Mouse (Mus musculus): ENCODE measurements around the gene Foxe1. TPM values are rescaled to one million over a fixed set of nuclear protein-coding genes. Genes with fewer than 3 reads are reported as not detected.
A peak's percentile ranks its signal among the peaks of the same experiment; 100 is the strongest.

Gene Foxe1
- polyA plus RNA-seq, 1 experiment from 2014 or later, result not detected

DNA sequence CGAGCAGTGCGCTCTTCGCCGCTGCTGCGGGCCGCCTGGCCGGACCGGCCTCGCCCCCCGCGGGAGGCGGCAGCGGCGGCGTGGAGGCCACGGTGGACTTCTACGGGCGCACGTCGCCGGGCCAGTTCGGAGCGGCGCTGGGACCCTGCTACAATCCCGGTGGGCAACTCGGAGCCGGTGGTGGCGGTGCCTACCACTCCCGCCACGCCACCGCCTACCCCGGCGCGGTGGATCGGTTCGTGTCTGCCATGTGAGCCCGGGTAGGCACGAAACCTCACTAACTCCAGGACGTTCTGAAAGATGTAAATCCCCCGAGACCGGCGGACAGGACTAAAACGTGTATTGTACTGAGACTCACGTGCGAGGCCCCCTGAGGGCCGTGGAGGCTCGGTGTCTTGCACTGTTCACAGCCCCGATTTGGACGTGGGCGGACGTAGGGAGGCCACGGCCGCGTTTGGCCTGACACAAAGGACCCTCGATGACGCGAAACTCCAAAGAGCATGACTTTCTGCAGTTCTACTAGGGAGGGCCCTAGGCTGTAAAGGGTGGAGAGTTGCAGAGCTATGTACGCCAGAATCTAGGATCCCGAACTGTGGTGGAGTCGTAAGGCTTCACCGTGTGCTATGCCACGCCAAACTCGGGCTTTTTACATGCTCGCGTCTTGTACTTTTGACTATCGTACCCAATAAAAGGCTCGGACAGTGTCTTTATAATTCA lies 1.8 kb downstream of the Foxe1 start:
- Histone ChIP-seq H3K27ac (ENCODE audit: low read length) (no peak overlapping the region), H3K9ac (ENCODE audit: low read depth, low read length) (no peak overlapping the region), H3K4me2 (ENCODE audit: low read depth, low read length) (peak overlapping the region; percentile 38; the same call in 1 of the 2 replicates), H3K27me3 (ENCODE audit: control insufficient read depth, insufficient read depth, low read depth, low read length) (peaks cover 99% of the 10 kb centered on the region), H3K9me3 (replicated peaks; ENCODE audit: control insufficient read depth, low read length) (no peaks in the 10 kb centered on the region), H3K36me3 (ENCODE audit: control insufficient read depth, insufficient read depth) (no peaks in the 10 kb centered on the region), H3K4me1 (ENCODE audit: control insufficient read depth, low read depth, low read length) (peaks cover 5% of the 10 kb centered on the region; the same call in 1 of the 2 replicates), H3K4me3 (ENCODE audit: low read depth, low read length) (peak overlapping the region; percentile 32)
- ATAC-seq (ENCODE audit: low read depth), result no peak
- WGBS (ENCODE audit: insufficient replicate concordance), result 5% methylated on average over 66 of the region's 67 CpGs

DNA sequence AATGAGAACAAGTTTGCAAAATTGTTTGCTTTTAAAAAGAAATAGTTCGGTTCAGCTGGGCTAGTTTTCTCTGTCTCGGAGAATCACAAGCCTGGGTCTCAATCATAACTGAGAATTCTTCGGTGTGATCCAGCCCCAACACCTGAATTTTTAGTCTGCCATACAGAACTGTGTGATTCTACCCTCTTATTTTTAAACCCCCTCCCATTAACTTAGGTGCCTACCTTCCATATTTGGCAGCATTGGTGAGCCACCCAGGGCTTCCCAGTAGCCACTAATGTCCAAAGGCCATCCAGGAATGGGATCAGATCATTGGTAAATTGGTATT lies 2.3 kb downstream of the Foxe1 start:
- Histone ChIP-seq H3K4me3 (ENCODE audit: low read depth, low read length) (no peak overlapping the region), H3K27me3 (ENCODE audit: control insufficient read depth, insufficient read depth, low read depth, low read length) (peaks cover 99% of the 10 kb centered on the region)
- ATAC-seq (ENCODE audit: low read depth), result no peak

DNA sequence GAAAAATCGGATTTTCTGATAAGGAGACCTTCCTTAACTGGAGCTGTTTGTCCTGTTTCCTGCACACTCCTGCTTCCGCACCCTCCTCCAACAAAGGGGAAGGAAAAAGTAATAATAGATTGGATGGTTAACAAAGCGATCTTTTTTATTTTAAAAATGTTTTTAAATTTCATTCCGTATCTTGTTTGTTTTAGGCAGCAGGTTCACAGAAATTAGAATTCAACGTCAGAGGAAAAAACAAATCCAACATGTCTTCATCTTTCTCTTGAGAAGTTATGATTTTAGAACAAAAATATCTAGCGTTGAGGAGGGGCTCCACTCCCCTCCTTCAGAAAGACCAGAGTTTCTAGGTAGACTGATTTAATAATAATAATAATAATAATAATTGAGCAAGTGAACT lies 2.8 kb downstream of the Foxe1 start:
- WGBS (ENCODE audit: insufficient replicate concordance), result 19% methylated on average over 6 of the region's 6 CpGs

More for the DNA sequence above, 2.3 kb downstream of the Foxe1 start:
- Histone ChIP-seq H3K9me3 (replicated peaks; ENCODE audit: control insufficient read depth, low read length) (no peaks in the 10 kb centered on the region), H3K4me2 (ENCODE audit: low read depth, low read length) (no peak overlapping the region), H3K36me3 (ENCODE audit: control insufficient read depth, insufficient read depth) (no peaks in the 10 kb centered on the region), H3K9ac (ENCODE audit: low read depth, low read length) (no peak overlapping the region), H3K27ac (ENCODE audit: low read length) (no peak overlapping the region), H3K4me1 (ENCODE audit: control insufficient read depth, low read depth, low read length) (peaks cover 5% of the 10 kb centered on the region; the same call in 1 of the 2 replicates)
- 17% methylated on average over 3 of the region's 3 CpGs for WGBS (ENCODE audit: insufficient replicate concordance)

DNA sequence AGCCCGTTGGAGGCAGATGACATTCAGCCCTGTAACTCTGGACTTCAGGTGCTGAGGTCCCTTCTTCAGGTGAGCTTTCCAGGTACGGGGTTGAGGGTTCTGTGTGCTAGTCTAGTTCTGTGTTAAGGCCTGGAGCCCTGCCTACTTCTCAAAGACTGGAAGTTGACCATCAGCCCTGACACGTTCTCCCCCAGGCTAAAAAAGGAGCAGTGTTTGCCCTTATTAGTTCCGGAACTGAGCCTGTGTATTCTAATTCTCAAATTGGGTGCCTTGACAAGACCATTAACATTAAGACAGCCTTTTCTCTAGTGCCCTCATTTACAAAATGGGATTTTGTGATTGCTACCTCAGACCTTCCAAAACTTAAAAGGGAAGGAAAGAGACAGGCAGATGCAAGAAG lies 3.7 kb downstream of the Foxe1 start:
- Histone ChIP-seq H3K36me3 (ENCODE audit: control insufficient read depth, insufficient read depth) (no peaks in the 10 kb centered on the region), H3K4me1 (ENCODE audit: control insufficient read depth, low read depth, low read length) (peaks cover 5% of the 10 kb centered on the region; the same call in 1 of the 2 replicates), H3K9ac (ENCODE audit: low read depth, low read length) (no peak overlapping the region), H3K9me3 (replicated peaks; ENCODE audit: control insufficient read depth, low read length) (no peaks in the 10 kb centered on the region), H3K27me3 (ENCODE audit: control insufficient read depth, insufficient read depth, low read depth, low read length) (peaks cover 98% of the 10 kb centered on the region), H3K27ac (ENCODE audit: low read length) (no peak overlapping the region), H3K4me2 (ENCODE audit: low read depth, low read length) (no peak overlapping the region), H3K4me3 (ENCODE audit: low read depth, low read length) (no peak overlapping the region)
- 5% methylated on average over 4 of the region's 4 CpGs for WGBS (ENCODE audit: insufficient replicate concordance)
- no peak for ATAC-seq (ENCODE audit: low read depth)

More for the DNA sequence above, 2.8 kb downstream of the Foxe1 start:
- peaks cover 98% of the 10 kb centered on the region for H3K27me3 ChIP-seq (ENCODE audit: control insufficient read depth, insufficient read depth, low read depth, low read length)
- no peak overlapping the region for H3K4me2 ChIP-seq (ENCODE audit: low read depth, low read length)
- no peak overlapping the region for H3K4me3 ChIP-seq (ENCODE audit: low read depth, low read length)
- H3K36me3 ChIP-seq (ENCODE audit: control insufficient read depth, insufficient read depth), result no peaks in the 10 kb centered on the region
- H3K9ac ChIP-seq (ENCODE audit: low read depth, low read length), result no peak overlapping the region
- peaks cover 5% of the 10 kb centered on the region; the same call in 1 of the 2 replicates for H3K4me1 ChIP-seq (ENCODE audit: control insufficient read depth, low read depth, low read length)
- no peak overlapping the region for H3K27ac ChIP-seq (ENCODE audit: low read length)
- H3K9me3 ChIP-seq (replicated peaks; ENCODE audit: control insufficient read depth, low read length), result no peaks in the 10 kb centered on the region
- ATAC-seq (ENCODE audit: low read depth), result no peak

DNA sequence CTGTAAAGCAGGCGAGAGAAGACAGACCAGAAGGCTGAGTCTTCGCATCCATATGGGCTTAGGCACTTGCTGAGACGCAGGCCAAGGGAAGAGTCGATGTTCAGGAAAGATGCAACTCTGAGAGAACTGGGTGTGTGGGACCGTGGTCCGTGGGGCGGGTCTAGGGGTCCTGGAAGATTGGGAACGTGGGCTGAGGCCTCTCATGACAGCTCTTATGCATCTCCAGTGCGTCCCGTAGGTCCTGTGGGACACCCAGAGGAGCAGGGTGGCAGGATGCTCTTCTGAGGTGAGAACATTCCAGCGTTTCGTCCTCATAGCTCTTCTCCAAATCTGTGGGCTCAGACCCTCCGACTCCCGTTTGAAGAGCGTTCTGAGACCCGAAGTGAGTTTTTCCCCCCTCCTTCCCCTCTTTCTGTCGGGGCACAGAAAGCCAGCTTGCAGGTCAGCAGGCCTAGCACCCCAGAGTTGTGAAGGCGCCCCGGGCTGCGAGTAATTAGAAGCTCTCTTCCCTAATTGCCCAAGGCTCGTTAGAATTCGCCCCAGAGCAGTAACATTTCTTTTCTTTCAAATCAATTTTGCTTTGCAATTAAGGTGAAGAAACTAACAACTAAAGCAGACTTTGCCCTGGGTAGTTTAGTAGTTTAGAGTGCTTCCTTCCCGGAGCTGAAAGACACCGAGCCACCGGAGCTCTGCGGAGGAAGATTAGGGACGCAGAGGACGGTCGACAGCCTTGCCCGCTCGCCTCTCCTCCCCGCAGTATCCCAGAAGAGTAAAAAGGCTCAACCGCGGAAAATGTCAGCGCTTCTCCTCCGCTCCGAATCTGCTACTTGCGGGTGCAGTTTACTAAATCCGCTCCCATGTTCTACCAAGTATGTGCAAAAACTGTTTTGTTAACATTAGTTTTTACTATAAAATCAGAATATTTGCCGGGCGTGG lies 4.4 kb downstream of the Foxe1 start:
- Histone ChIP-seq H3K27ac (ENCODE audit: low read length) (no peak overlapping the region), H3K4me1 (ENCODE audit: control insufficient read depth, low read depth, low read length) (peaks cover 5% of the 10 kb centered on the region; the same call in 1 of the 2 replicates), H3K4me3 (ENCODE audit: low read depth, low read length) (no peak overlapping the region), H3K9ac (ENCODE audit: low read depth, low read length) (no peak overlapping the region), H3K36me3 (ENCODE audit: control insufficient read depth, insufficient read depth) (no peaks in the 10 kb centered on the region), H3K4me2 (ENCODE audit: low read depth, low read length) (no peak overlapping the region), H3K27me3 (ENCODE audit: control insufficient read depth, insufficient read depth, low read depth, low read length) (peaks cover 93% of the 10 kb centered on the region), H3K9me3 (replicated peaks; ENCODE audit: control insufficient read depth, low read length) (no peaks in the 10 kb centered on the region)
- ATAC-seq (ENCODE audit: low read depth), result no peak
- 3% methylated on average over 40 of the region's 41 CpGs for WGBS (ENCODE audit: insufficient replicate concordance)

DNA sequence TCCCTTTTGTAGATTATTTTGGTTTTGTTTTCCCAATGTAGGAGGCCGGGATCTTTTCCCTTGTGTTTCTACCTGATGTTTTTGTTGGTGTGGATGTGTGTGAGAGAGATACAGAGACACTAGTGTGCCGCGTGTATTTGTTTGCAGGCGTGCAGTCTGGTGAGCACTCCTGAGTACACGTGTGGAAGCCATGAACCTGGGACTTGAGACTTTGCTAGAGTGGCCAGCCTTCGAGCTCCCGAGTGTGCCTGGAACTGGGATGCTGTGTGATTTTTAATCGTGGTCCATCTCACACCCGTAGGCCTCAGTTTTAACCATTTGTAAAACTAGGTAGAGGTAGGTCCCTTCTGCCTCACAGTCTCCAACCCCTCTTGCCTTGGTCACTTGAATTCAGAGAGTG lies 5.5 kb downstream of the Foxe1 start:
- H3K9ac ChIP-seq (ENCODE audit: low read depth, low read length), result no peak overlapping the region
- no peaks in the 10 kb centered on the region for H3K36me3 ChIP-seq (ENCODE audit: control insufficient read depth, insufficient read depth)
- no peak overlapping the region for H3K27ac ChIP-seq (ENCODE audit: low read length)
- no peaks in the 10 kb centered on the region for H3K9me3 ChIP-seq (replicated peaks; ENCODE audit: control insufficient read depth, low read length)
- H3K4me2 ChIP-seq (ENCODE audit: low read depth, low read length), result no peak overlapping the region
- H3K4me1 ChIP-seq (ENCODE audit: control insufficient read depth, low read depth, low read length), result peaks cover 5% of the 10 kb centered on the region; the same call in 1 of the 2 replicates
- H3K4me3 ChIP-seq (ENCODE audit: low read depth, low read length), result no peak overlapping the region
- ATAC-seq (ENCODE audit: low read depth), result no peak
- 17% methylated on average over 9 of the region's 9 CpGs for WGBS (ENCODE audit: insufficient replicate concordance)
- H3K27me3 ChIP-seq (ENCODE audit: control insufficient read depth, insufficient read depth, low read depth, low read length), result peaks cover 87% of the 10 kb centered on the region

DNA sequence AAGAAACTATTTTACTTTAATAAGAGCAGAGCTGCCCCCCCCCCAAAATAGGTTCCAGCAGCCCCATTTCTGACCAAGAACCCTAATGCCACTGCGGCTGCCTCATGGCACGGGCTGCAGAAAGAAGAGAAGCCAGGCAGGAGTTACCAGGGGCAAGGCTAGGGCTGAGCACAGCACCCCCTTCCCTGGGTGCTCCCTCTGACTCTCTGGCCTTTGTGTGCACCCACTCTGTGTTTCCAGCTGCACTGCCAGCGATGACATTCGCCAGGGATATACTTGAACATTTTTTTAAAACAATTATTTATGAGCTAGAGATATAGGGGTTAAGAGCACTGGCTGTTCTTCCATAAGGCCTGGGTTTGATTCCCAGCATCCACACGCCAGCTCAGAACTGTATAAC lies 6.1 kb downstream of the Foxe1 start:
- 39% methylated on average over 5 of the region's 5 CpGs for WGBS (ENCODE audit: insufficient replicate concordance)
- H3K4me2 ChIP-seq (ENCODE audit: low read depth, low read length), result no peak overlapping the region
- peaks cover 2% of the 10 kb centered on the region; the same call in 1 of the 2 replicates for H3K4me1 ChIP-seq (ENCODE audit: control insufficient read depth, low read depth, low read length)
- H3K36me3 ChIP-seq (ENCODE audit: control insufficient read depth, insufficient read depth), result no peaks in the 10 kb centered on the region
- no peak overlapping the region for H3K4me3 ChIP-seq (ENCODE audit: low read depth, low read length)
- no peak overlapping the region for H3K27ac ChIP-seq (ENCODE audit: low read length)
- peaks cover 81% of the 10 kb centered on the region for H3K27me3 ChIP-seq (ENCODE audit: control insufficient read depth, insufficient read depth, low read depth, low read length)
- no peak for ATAC-seq (ENCODE audit: low read depth)
- H3K9me3 ChIP-seq (replicated peaks; ENCODE audit: control insufficient read depth, low read length), result no peaks in the 10 kb centered on the region
- no peak overlapping the region for H3K9ac ChIP-seq (ENCODE audit: low read depth, low read length)

DNA sequence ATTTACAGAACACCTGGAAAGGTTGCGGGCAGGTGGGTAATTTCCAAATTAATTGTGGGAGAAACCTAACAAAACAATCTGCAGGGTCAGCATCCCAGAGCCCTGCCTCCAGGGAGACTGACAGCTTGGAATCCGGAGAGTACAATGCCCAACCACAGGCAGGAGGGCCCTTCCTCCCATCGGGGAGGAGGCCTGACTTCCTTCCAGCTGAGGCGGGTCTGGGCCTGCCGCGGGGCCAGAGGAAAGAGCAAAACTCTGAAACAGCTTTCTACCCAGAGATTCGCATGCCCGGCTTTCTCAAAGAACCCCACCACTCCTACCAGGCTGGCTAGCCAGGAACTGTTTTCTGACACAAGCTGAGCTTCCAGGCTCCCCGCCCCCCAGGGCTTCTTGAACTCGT lies 9.6 kb downstream of the Foxe1 start:
- Histone ChIP-seq H3K27me3 (ENCODE audit: control insufficient read depth, insufficient read depth, low read depth, low read length) (peaks cover 48% of the 10 kb centered on the region), H3K4me3 (ENCODE audit: low read depth, low read length) (no peak overlapping the region), H3K27ac (ENCODE audit: low read length) (no peak overlapping the region)

More for the DNA sequence above, 9.6 kb downstream of the Foxe1 start:
- no peaks in the 10 kb centered on the region for H3K36me3 ChIP-seq (ENCODE audit: control insufficient read depth, insufficient read depth)
- WGBS (ENCODE audit: insufficient replicate concordance), result 13% methylated on average over 10 of the region's 10 CpGs
- H3K9ac ChIP-seq (ENCODE audit: low read depth, low read length), result no peak overlapping the region
- H3K9me3 ChIP-seq (replicated peaks; ENCODE audit: control insufficient read depth, low read length), result no peaks in the 10 kb centered on the region
- no peak for ATAC-seq (ENCODE audit: low read depth)
- H3K4me2 ChIP-seq (ENCODE audit: low read depth, low read length), result no peak overlapping the region
- H3K4me1 ChIP-seq (ENCODE audit: control insufficient read depth, low read depth, low read length), result no peaks in the 10 kb centered on the region

Data from liver, embryonic 16.5 days (tissue).